Mouse (Mus musculus) limb, embryonic 13.5 days (tissue): Measurements from ENCODE around the gene Braf. TPM values are rescaled to one million over a fixed set of nuclear protein-coding genes. Genes with fewer than 3 reads are reported as not detected.
A peak's percentile ranks its signal among the peaks of the same experiment; 100 is the strongest.
"Not testable (repeated sequence)": the region's sequence is repeated elsewhere in the genome, so short reads cannot be mapped to it uniquely, and the experiment has no call there.

Source experiments
- ATAC-seq: fragments of 200-750 bp; cut with Nextera tagmentation; 2 replicates; pipeline ENCODE4 v1.8.0; 2017; ENCODE audit warnings: low read depth, moderate number of reproducible peaks, moderate TSS enrichment; ENCODE audit not compliant: low FRiP score
- H3K27ac ChIP-seq: fragments of 300-500 bp; sonication (generic); 2 replicates; pipeline ENCODE4 v1.5.1; 2015; ENCODE audit warnings: inconsistent platforms, mild to moderate bottlenecking, moderate library complexity
- H3K27me3 ChIP-seq: fragments of 300-500 bp; sonication (generic); 2 replicates; pipeline ENCODE4 v1.6.1; 2015; ENCODE audit warnings: mild to moderate bottlenecking, inconsistent platforms
- H3K36me3 ChIP-seq: fragments of 300-500 bp; sonication (generic); 2 replicates; pipeline ENCODE4 v1.6.1; 2015; ENCODE audit warnings: inconsistent platforms, mild to moderate bottlenecking, moderate library complexity
- H3K4me1 ChIP-seq: fragments of 300-500 bp; sonication (generic); 2 replicates; pipeline ENCODE4 v1.6.1; 2015; ENCODE audit warnings: inconsistent platforms
- H3K4me2 ChIP-seq: fragments of 300-500 bp; sonication (generic); replicated peaks from 2 replicates; pipeline ENCODE4 v1.6.1; 2015; ENCODE audit warnings: inconsistent platforms, mild to moderate bottlenecking, moderate library complexity
- H3K4me3 ChIP-seq: fragments of 300-500 bp; sonication (generic); 2 replicates; pipeline ENCODE4 v1.5.1; 2015; ENCODE audit warnings: moderate library complexity, mild to moderate bottlenecking, inconsistent platforms
- H3K9ac ChIP-seq: fragments of 300-500 bp; sonication (generic); 2 replicates; pipeline ENCODE4 v1.6.1; 2015; ENCODE audit warnings: mild to moderate bottlenecking, inconsistent platforms
- H3K9me3 ChIP-seq: fragments of 300-500 bp; sonication (generic); 2 replicates; pipeline ENCODE4 v1.6.1; 2016; ENCODE audit warnings: inconsistent platforms
- WGBS: fragments of 180-500 bp; shearing (Covaris S2); methylation state at CpG from one replicate; pipeline ENCODE4 v1.1.7; 2015; 5-methylcytosine and 5-hydroxymethylcytosine counted together
- polyA plus RNA-seq: library from polyadenylated mRNA; unstranded; fragments of >200 nt; fragmentation: Nextera tagmentation; extraction: Ambion mirVana; gene quantifications from 2 replicates; pipeline ENCODE4 v1.2.1, GENCODE M21; 2015

The Braf gene
- 17.2 and 18.5 TPM in 2 replicates for polyA plus RNA-seq

DNA sequence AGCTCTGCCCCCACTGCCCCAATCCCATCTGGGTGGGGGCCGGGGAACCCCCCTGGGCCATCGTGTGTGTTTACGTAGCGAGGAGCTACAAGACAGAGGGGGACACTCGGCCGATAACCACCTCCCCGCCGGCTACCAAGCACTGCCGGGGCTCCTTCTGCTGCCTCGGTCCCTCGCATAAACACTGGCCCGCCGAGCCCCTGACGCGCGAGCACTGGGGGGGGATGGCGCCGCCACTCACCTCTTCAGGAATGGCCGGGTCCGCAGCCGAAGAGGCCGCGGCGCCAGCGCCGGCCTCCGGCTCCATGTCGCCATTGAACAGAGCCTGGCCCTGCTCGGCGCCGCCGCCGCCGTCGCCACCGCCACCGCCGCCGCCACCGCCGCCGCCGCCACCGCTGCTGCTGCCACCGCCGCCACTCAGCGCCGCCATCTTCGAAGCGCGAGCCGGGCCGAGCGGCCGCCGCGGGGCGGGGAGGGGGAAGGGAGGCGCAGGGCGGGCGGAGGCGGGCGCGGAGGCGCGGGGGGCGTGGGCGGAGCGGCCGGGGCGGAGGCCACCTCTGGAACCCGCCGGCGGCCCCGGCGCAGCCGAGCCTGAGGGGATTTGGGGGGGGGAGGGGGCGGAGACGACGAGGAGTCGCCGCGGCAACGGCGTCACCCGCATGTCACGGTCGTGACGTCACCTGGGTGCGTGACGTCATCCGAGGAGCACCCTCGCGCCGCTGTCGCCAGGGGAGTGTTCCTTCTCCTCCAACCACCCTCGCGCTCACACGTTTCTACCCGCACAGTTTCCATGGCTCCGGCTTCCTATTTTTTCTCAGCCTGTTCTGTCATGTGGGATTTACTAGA lies at the start of gene Braf:
TSS of gene Braf (minus strand) at position 598 of the 846 bp plus-strand sequence.
- H3K4me3 ChIP-seq: peak within 1 kb of the TSS; percentile 94
- H3K27me3 ChIP-seq: no peaks in the 10 kb centered on the region
- no peaks in the 10 kb centered on the region for H3K36me3 ChIP-seq
- H3K9ac ChIP-seq: peak within 1 kb of the TSS; percentile 94
- ATAC-seq: peak; percentile 93
- under 1% methylated on average over 51 of the region's 101 CpGs for WGBS
- peaks cover 28% of the 10 kb centered on the region for H3K4me1 ChIP-seq
- peak within 1 kb of the TSS; percentile 93 for H3K27ac ChIP-seq
- no peaks in the 10 kb centered on the region for H3K9me3 ChIP-seq
- H3K4me2 ChIP-seq: peak within 1 kb of the TSS; percentile 77

DNA sequence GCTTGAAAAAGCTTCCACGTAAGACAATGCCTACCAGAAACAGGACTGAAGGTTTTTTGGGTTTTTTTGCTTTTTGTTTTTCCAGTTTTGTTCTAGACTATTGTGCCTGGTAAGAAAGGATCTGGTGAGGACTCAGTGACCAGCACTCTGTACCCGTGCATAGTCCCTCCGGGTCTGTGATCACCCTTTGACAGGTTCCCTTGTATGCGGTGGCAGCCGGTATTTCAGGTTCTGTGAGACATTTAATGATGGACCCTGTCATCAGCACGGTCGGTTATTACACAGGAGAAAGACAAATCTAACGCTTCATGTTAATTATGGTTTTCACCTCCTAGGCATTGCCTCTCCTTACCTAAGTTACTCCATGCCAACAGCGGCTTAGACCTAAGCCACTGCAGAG lies 49.8 kb upstream of the Braf start:
- H3K9me3 ChIP-seq: no peaks in the 10 kb centered on the region
- peaks cover 9% of the 10 kb centered on the region for H3K4me1 ChIP-seq
- no peak overlapping the region for H3K4me2 ChIP-seq
- 79% methylated on average over 9 of the region's 9 CpGs for WGBS
- H3K4me3 ChIP-seq: no peak overlapping the region
- H3K36me3 ChIP-seq: no peaks in the 10 kb centered on the region
- no peaks in the 10 kb centered on the region for H3K27me3 ChIP-seq
- no peak overlapping the region for H3K27ac ChIP-seq
- ATAC-seq: no peak
- no peak overlapping the region for H3K9ac ChIP-seq

DNA sequence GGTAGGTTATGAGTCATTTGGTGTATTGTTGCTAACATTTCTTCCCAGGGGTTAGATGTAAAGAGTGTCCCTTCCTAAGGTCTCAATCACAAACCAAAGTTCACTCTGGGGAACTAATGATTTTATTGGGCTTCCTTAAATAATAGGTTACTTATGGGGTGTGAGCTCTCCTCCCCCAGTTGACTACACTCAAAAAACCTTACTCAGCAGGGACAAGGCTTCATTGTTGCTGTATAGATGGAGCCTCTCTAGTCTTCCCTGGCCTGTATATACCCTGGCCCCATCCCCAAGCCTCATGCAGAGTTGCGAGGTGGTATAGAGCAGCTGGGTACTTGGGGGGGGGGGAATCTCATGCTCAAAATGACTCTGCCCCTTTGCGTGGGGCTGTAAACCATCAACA lies 32.0 kb upstream of the Braf start:
- Histone ChIP-seq H3K36me3 (no peaks in the 10 kb centered on the region), H3K27ac (no peak overlapping the region), H3K4me1 (0 out of 2 replicates have a peak, but pooled peaks cover 3% of the 10 kb centered on the region), H3K9me3 (no peaks in the 10 kb centered on the region), H3K9ac (no peak overlapping the region), H3K4me3 (no peak overlapping the region), H3K4me2 (no peak overlapping the region), H3K27me3 (peaks cover 4% of the 10 kb centered on the region; the same call in 1 of the 2 replicates)
- no peak for ATAC-seq
- WGBS: 80% methylated on average over 2 of the region's 2 CpGs

DNA sequence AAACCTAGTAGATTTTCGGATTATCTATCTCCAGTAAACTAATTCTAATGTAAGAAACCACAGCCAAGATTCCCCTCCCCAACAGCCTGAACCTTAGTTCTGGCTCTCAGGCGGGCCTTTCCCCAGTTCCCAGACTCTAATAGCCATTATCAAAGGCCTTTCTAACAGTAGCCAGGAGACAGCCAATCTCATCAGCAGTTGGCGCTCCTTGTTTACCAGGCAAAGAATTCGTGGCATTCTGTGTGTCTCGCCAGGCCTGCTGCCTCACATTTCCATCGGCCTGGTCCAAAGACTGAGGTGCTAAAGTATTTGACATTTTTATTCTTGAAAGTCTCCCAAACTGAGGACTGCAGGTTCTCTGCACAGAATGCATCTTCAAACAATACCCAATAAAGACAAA lies 24.6 kb upstream of the Braf start:
- H3K27me3 ChIP-seq: no peaks in the 10 kb centered on the region
- ATAC-seq: no peak
- 21% methylated on average over 6 of the region's 6 CpGs for WGBS
- H3K27ac ChIP-seq: no peak overlapping the region
- no peak overlapping the region for H3K9ac ChIP-seq
- H3K4me3 ChIP-seq: no peak overlapping the region
- H3K36me3 ChIP-seq: no peaks in the 10 kb centered on the region
- H3K9me3 ChIP-seq: no peaks in the 10 kb centered on the region
- H3K4me1 ChIP-seq: no peaks in the 10 kb centered on the region
- no peak overlapping the region for H3K4me2 ChIP-seq

DNA sequence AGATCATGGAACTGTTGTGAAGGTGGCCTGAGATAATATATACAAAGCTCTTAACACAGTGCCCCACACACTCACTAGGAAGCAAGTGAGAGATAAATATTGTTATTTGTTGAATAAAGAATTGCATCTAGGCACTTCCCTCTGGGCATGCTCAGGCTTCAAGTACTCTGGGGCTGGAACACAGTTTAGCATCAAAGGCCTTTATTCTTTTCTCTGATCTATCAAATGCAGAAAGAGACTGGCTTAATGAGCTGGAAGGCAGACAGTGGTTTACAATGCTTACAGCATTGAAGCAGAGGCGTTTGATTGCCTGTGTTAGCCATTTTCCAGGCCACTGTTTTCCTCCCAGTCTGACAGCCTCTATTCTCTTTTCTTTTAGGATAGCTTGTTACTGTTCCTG lies 21.8 kb upstream of the Braf start:
- no peak overlapping the region for H3K9ac ChIP-seq
- 9% methylated on average over 1 of the region's 1 CpGs for WGBS
- H3K27ac ChIP-seq: no peak overlapping the region
- ATAC-seq: no peak
- no peaks in the 10 kb centered on the region for H3K36me3 ChIP-seq
- H3K4me1 ChIP-seq: no peaks in the 10 kb centered on the region
- H3K4me3 ChIP-seq: no peak overlapping the region
- H3K4me2 ChIP-seq: no peak overlapping the region
- no peaks in the 10 kb centered on the region for H3K9me3 ChIP-seq
- no peaks in the 10 kb centered on the region for H3K27me3 ChIP-seq

DNA sequence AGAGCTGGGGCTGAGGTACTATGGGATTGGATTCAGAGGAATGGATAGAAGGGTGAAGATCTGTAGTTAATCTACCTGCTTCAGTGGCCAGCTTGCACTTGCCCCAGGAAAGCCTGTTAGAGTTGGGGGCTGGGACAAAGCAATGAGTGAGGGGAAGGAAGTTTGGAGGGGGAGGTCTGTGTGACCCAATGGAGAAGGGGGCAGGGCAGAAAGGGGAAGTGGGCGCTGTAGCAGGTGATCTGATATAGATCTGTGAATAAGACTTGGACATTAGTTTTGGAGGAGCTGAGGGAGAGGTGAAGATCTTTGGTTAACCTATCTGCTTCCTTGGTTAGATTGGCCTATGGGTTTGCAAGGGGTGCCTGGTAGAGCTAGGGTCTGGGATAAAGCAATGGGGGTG lies 20.2 kb upstream of the Braf start:
- Histone ChIP-seq H3K27ac (no peak overlapping the region), H3K4me1 (no peaks in the 10 kb centered on the region), H3K9ac (no peak overlapping the region), H3K9me3 (no peaks in the 10 kb centered on the region), H3K4me3 (no peak overlapping the region), H3K27me3 (no peaks in the 10 kb centered on the region), H3K4me2 (no peak overlapping the region), H3K36me3 (no peaks in the 10 kb centered on the region)
- WGBS: 92% methylated on average over 1 of the region's 1 CpGs
- no peak for ATAC-seq

DNA sequence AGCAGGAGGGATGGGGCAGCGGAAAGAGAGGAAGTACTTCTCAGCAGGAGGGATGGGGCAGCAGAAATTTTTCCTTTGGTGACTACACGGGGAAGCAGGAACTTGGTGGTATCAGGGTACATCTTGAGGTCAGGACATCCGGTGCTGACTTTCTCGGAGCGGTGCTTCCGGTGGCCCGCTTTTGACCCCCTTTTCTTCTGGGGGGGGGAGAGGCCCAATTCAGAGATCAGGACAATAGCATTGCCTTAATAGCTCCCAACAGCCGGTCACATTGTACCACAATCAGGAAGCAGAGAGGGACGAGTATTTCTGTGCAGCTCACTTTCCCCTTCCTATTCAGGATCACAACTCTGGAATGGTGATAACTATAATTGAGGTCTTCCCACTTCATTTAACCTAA lies 14.4 kb upstream of the Braf start:
- H3K9ac ChIP-seq, H3K36me3 ChIP-seq, H3K27me3 ChIP-seq, ATAC-seq, H3K4me1 ChIP-seq, H3K4me3 ChIP-seq, H3K9me3 ChIP-seq, H3K27ac ChIP-seq, H3K4me2 ChIP-seq: not testable (repeated sequence)
- 85% methylated on average over 9 of the region's 9 CpGs for WGBS

DNA sequence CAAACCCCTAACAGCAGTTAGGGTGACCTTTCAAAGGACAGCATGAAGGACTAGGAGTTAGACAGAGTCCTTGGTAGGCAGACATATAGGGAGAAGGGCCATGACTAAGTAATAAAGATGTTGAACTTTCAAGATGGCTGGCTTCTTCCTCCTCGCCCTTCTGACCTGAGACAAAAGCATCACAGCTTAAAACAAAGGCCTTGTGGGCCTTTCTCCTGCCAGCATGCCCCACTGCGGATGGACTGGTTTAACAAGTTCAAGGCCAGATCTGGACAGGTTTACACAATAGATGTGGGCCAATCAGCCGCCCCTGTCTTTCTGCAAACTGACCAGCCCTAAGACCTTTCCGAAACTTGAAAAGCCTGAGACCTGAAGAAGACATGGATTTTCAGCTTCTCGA lies 2.8 kb upstream of the Braf start:
- H3K27me3 ChIP-seq: no peaks in the 10 kb centered on the region
- no peak overlapping the region for H3K4me3 ChIP-seq
- WGBS: 83% methylated on average over 5 of the region's 5 CpGs
- H3K9ac ChIP-seq: no peak overlapping the region
- H3K27ac ChIP-seq: no peak overlapping the region
- H3K4me1 ChIP-seq: peaks cover 12% of the 10 kb centered on the region
- no peaks in the 10 kb centered on the region for H3K36me3 ChIP-seq
- no peak overlapping the region for H3K4me2 ChIP-seq
- ATAC-seq: no peak
- no peaks in the 10 kb centered on the region for H3K9me3 ChIP-seq

DNA sequence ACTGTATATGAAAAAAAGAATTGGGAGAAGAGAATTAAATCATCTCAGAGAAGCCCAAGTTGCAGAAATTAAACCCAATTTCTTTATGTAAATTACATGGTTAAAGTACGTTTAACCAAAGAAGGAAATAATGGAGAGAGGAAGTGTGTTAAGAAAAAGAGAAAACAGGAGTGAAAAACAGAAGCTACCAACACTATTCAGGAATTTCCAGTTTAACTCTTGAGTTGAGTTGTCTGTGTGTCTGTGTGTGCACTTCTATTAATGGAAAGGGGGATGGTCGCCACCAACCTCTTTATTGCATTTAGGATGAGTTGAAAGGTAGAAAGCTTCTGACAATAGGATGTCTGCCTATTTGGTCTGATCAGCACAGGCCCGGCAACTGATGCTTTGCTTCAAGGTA lies 886 bp upstream of the Braf start:
- Histone ChIP-seq H3K27ac (no peak overlapping the region), H3K9ac (no peak overlapping the region), H3K4me3 (no peak overlapping the region), H3K9me3 (no peaks in the 10 kb centered on the region), H3K36me3 (no peaks in the 10 kb centered on the region), H3K4me1 (peaks cover 20% of the 10 kb centered on the region), H3K4me2 (no peak overlapping the region), H3K27me3 (no peaks in the 10 kb centered on the region)
- 81% methylated on average over 3 of the region's 3 CpGs for WGBS
- no peak for ATAC-seq

DNA sequence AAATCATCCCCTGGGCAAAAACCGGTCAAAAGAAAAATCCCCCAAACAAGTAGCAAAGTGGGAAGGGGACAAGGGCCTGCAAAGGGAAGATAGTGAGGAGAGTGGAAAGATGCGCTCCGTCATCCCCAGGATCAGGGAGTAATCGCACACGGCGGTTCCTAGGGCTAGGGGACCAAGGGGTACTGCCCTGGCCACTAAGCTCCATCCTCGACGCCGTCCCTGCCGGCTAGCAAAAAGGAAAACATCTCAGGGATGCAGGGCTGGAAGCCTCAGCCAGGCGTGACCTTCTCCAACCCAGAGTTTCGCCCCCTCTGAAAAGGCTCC lies 759 bp downstream of the Braf start:
- Histone ChIP-seq H3K9ac (peak overlapping the region; percentile 94), H3K4me3 (peak overlapping the region; percentile 94), H3K36me3 (no peaks in the 10 kb centered on the region), H3K9me3 (no peaks in the 10 kb centered on the region), H3K27me3 (no peaks in the 10 kb centered on the region), H3K27ac (peak overlapping the region; percentile 93), H3K4me2 (peak overlapping the region; percentile 77), H3K4me1 (peaks cover 28% of the 10 kb centered on the region)
- ATAC-seq: no peak; the same call in 1 of the 2 replicates
- WGBS: 0% methylated on average over 12 of the region's 12 CpGs

DNA sequence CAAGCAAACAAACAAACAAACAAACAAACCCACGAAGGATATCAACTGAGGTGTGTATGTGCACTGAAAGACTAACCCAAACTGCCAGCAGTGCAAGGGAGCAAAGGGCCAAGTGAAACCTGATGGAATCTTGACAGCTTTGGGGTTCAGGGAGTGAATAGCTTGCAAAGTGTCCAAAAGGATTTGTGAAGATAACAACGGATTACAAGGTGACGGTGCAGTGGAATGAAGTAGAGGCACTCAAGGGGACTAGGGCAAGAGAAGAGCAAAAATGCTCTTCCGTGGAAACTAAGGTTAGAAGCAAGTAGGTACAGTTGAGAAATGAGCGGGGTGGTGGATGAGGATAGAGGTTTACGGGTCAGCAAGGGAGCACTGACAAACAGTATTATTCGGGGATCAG lies 1.2 kb downstream of the Braf start:
- peaks cover 28% of the 10 kb centered on the region for H3K4me1 ChIP-seq
- no peaks in the 10 kb centered on the region for H3K9me3 ChIP-seq
- no peaks in the 10 kb centered on the region for H3K27me3 ChIP-seq
- no peaks in the 10 kb centered on the region for H3K36me3 ChIP-seq
- H3K27ac ChIP-seq: no peak overlapping the region
- peak overlapping the region; percentile 77 for H3K4me2 ChIP-seq
- no peak for ATAC-seq
- H3K4me3 ChIP-seq: peak overlapping the region; percentile 94
- peak overlapping the region; percentile 94 for H3K9ac ChIP-seq
- 1% methylated on average over 7 of the region's 7 CpGs for WGBS

DNA sequence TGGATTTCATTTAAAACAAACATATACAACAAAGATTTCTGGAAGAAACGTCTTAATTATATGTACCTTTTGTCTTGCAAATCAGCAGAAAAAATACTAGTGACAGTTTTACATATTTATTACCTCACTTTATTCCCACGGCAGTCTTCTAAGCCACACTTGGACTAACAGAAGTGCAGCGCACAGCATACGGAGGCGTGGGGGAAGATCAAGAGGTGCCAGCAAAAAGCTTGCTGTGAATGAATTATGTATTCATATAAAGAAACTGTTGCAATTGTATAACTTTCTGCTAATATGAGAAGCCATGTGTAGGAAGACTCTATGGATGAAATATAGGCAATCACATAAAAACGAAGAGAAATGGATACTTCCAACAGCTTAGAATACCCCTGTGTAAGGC lies 6.7 kb downstream of the Braf start:
- ATAC-seq: no peak
- no peak overlapping the region for H3K4me2 ChIP-seq

DNA sequence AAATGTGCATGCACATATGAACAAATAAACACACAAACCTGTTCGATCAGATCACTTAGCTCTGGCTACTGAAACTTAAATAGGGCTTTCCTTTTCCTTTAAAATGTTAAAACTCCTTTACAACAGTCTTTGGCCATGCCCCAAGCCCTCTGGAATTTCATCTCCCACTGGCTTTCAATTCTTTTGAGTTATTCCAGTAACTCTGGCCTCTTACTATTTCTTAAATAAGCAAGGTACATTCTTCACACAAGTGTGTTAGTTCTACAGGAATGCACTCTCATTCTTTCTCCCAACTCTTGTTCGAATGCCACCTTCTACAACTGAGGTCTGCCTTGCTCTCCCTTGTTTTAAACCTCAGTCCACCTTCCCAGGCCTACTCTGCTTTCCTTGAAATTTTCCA lies 8.2 kb downstream of the Braf start:
- Histone ChIP-seq H3K4me1 (peaks cover 27% of the 10 kb centered on the region), H3K36me3 (no peaks in the 10 kb centered on the region), H3K27me3 (no peaks in the 10 kb centered on the region), H3K9ac (no peak overlapping the region), H3K9me3 (no peaks in the 10 kb centered on the region), H3K27ac (no peak overlapping the region), H3K4me2 (no peak overlapping the region), H3K4me3 (no peak overlapping the region)
- ATAC-seq: no peak
- 76% methylated on average over 2 of the region's 2 CpGs for WGBS

More for the DNA sequence above, 6.7 kb downstream of the Braf start:
- H3K4me3 ChIP-seq: no peak overlapping the region
- no peaks in the 10 kb centered on the region for H3K9me3 ChIP-seq
- no peak overlapping the region for H3K9ac ChIP-seq
- WGBS: 82% methylated on average over 6 of the region's 6 CpGs
- H3K27me3 ChIP-seq: no peaks in the 10 kb centered on the region
- peaks cover 36% of the 10 kb centered on the region for H3K4me1 ChIP-seq
- no peaks in the 10 kb centered on the region for H3K36me3 ChIP-seq
- no peak overlapping the region for H3K27ac ChIP-seq
